Mouse (Mus musculus) kidney, postnatal 36 days (tissue): ENCODE measurements around the gene Tmem135.

Experiments
- DNase-seq, 2 experiments: peaks; one replicate each; pipeline ENCODE4 v3.0.0; 2021 to 2022; ENCODE audit warnings: mixed read lengths in 2 of 2

Gene Tmem135

DNA sequence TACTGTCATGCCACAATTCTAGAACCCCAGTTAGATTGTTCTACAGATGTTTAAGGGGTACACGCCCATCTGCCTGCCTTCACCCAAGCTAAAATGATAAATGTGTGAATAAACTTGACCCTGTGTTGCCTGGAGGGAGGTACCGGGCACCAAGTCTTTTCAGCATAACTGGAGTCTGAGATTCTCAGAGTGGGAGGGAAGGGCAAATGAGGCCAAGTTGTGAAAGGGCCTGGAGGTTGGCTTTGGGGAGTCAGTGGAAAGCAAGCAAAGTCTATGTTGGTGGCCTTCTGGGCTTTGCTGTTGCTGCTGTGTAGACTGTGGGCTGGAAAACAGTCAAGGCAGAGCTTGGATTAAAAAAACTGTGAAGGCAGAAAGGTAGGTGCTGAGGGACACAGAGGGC is 13.7 kb upstream of the Tmem135 start:
- no peak for DNase-seq

DNA sequence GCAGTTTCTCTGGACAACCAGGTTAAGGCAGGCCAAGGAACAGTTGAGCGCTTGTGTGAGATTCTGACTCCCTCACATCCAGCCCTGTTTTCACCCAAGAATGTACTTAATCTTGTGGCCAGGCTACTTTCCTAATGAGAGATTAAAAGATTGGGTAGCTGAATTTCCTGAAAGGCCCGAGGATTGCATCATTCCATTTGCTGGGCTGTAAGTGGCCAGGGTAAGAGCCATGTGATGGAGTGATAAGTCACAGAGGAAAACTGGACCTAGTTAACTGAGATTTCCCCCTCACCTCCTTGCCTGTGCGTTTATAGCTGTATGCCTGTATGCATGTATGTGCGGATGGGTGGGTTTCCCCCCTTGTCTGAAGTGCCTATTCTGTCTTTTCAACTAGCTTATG is 12.0 kb upstream of the Tmem135 start:
- DNase-seq: peak in 1 of 2 experiments; percentile 49

DNA sequence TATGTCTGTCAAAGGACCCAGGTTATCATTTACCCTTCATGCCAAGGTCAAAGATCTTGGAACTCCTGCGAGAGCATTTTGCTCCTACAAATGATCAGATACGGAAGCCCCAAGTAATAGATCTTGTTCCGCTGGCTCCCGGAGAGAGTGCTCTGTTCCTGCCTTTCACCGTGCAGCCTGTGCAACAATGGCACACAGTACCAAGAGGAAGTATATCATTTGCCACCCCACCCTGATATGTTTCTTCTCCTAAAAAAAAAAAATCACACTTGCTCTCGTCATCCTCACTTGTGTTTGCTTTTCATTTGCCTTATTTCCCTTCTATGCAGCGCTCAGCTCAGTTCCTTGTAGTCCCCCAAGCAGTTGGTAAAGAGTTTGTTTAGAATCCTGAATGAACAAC is 8.1 kb upstream of the Tmem135 start:
- DNase-seq: no peak

DNA sequence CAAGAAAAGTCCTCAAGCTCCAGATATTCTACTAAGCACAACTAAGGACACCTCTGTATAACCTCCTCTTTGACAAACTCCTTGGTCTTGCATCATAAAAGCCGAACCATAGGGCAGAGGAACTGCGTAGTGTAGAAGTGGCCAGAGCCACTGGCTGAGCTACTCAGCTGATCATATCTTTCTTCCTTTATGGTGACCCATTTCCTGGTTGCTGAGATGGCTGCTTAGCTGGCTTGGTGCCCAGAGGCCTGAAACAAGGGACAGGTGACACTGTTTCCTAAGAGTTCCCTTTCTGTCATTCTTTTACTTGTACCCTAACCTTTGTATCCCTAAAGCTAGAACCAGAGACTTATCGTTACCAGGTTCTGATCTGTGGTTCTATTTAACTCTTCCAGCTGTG is 7.3 kb upstream of the Tmem135 start:
- DNase-seq: peak; percentile 60 to 78

DNA sequence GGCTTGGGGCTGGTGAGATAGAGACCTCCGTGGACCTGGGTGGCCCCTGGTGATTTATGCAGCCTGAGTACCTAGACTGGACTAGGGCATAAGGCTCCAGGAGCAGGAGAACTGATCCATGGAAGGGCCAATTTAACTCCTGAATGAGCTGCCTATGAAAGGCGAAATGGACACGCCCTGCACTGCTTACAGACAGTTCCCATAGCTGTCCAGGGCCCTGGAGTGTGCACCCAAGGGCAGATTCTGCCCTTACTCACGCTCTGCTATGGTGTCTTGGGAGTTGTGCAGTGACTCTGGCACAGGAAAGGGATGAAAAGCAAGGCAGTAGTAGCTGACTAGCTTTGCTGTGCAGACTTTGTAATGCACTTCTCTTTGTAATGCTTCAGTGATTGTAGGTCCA is 6.3 kb upstream of the Tmem135 start:
- peak; percentile 55 to 58 for DNase-seq

DNA sequence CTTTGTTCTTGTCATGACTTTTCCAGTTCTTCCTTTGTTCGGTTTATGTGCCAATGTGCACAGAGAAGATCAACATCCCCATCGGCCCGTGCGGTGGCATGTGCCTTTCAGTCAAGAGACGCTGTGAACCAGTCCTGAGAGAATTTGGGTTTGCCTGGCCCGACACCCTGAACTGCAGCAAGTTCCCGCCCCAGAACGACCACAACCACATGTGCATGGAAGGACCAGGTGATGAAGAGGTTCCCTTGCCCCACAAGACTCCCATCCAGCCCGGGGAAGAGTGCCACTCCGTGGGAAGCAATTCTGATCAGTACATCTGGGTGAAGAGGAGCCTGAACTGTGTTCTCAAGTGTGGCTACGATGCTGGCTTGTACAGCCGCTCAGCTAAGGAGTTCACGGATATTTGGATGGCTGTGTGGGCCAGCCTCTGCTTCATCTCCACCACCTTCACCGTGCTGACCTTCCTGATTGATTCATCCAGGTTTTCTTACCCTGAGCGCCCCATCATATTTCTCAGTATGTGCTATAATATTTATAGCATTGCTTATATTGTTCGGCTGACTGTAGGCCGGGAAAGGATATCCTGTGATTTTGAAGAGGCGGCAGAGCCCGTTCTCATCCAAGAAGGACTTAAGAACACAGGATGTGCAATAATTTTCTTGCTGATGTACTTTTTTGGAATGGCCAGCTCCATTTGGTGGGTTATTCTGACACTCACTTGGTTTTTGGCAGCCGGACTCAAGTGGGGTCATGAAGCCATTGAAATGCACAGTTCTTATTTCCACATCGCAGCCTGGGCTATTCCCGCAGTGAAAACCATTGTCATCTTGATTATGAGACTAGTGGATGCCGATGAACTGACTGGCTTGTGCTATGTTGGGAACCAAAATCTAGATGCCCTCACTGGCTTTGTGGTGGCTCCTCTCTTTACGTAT is 3.3 kb upstream of the Tmem135 start:
- peak in 1 of 2 experiments; percentile 53 for DNase-seq

DNA sequence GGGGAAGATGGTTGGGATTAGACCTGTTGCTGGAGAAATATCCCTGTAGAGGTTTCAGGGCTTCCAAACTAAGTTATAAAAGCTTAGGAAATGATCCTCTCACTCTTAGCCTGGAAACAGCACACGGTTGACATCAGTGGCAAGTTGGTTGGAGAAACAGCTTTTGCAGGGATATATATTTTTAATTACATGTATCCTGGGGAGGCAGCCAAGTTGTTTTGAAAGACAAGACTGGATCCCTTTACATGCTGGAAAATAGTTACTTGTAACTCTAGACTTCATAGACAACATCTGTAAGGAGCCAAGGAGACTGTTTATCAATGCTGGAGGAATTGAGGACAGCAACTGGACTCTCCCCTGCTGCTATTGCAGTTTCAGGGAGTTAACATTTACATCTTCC is 2.0 kb upstream of the Tmem135 start:
- no peak for DNase-seq

DNA sequence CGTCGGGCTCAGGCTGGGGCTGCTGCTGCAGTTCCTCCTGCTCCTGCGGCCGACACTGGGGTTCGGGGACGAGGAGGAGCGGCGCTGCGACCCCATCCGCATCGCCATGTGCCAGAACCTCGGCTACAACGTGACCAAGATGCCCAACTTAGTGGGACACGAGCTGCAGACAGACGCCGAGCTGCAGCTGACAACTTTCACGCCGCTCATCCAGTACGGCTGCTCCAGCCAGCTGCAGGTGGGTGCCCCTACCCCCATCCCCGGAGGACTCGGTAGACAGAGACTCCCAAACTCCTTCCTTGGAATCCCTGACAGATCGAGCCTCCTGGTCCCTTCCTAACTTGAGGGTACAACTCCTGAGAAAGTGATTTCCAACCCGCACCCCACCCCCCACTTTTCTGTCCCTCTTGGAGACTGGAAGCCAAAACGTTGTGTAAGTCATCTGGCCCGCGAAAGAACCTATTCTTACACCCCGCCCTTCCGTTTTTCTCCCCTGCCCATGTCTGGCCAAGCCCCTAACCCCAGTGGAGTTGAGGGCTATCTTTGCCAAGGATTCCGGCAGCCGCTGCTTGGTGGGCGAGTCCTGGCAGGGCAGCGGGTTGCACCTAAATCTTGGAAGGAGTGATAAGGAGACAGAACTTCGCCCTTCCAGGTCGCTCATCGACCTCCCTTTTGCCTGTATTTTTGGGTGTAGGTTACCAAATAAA is 865 bp upstream of the Tmem135 start:
- DNase-seq: peak; percentile 67 to 71

DNA sequence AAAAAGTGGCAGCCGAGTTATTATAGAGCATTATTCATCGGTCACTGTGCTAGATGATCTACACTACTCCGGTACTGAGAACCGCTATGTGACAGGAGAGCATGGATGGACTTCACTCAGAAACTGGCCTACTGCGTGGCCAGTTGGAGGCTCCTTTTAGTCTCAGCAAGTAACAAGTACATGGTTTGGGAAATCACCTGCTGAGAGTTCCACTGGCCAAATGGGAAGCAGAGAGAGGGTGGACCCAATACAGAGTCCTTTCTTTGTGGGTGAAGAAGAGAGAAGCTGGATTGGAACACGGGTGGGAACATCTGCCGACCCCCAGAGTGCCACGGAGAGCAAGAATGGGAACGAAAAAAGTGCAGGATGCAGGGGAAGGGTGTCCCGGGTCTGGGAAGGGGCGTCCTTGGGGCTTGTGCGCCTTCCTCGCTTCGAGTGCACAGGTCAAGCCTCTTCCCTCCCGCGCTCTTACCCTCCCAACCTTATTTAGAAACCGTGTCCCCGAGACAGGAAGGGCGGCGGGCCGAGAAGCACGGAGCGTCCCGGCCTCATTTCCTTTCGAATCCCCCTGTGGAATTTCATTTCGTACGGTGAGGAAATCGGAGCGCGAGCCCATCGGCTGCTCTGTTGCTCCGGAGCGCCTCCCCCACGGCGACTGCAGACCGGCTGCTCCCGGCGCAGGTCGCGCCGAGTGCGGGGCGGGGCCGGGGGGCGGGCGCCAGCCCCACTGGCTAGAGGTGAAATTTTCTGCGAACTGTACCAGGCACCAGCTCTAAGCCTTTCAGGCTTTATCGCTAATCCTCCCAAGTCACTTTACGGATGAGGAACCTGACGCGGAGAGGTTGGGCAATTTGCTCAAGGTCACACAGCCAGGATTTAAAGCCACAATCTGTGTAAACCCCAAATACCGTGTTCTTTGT is 709 bp downstream of the Tmem135 start:
- peak; percentile 93 for DNase-seq

DNA sequence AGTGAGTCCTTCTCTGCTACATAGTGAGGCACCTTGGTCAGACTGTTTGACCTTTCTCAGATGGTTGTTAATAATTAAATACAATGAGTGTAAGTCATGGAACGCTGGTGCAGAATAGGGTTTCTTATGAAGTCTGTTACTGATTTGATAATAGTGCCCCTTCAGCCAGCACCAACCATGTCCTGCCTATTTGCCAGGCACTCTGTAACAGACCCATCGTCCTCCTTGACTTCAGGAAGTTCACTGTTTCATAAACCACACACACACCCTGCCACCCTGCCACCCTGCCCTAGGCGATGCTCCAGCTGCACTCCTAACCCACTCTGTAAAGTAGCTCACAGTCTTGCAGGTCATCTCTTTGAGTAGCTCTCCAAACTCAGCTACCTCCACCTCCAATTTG is 2.1 kb downstream of the Tmem135 start:
- DNase-seq: peak; percentile 66 to 73

DNA sequence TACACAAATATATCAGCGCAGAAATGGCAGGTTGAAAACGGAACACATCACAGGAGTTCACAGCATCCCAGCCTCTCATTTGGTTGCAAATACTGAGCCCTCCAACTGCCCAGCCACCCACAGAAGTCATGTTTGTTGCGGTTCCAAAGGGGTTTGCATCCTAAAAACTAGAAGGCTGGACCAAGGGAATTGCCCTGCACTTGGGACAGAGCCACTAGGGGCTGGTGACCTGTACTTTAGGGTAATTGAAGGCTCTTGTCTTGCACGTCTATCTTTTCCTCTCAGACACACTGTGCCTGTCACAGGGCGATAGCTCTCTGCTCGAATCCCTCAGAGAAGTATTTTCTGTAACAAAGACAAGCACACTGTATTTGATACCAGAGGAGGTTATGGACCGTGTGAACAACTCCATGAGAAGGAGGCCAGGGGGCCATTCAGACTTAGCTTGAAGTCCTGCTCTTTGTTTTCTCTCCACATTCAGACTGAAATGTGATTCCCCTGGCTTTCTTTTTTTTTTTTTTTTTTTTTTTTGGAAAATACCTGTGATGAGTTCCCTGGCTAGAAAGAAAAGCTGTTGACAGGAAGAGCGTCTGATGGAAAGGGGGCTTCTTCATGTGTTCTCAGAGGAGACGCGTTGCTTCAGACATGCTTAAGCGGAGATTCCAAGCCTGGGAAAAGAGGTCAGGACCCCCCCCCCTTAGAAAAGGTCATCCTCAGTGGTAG is 2.7 kb downstream of the Tmem135 start:
- no peak for DNase-seq

DNA sequence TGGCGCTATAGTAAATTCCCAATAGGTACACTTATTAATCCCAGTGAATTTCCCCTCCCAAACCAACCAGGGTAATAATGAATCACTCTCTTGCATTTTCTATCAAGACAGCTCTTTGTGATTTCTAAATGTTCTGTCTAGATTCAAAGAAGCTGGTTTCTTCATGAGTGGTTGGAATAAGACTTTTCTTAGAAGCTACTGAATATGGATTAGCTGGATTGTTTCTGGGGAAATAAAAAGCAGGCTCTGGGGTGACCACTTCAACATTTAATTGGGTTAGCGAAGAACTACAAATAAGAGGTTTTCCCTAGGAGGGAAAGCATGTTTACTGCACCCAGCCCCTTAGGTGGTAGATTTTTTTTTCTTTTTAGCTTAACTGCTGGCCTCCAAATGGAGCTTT is 3.3 kb downstream of the Tmem135 start:
- no peak for DNase-seq

DNA sequence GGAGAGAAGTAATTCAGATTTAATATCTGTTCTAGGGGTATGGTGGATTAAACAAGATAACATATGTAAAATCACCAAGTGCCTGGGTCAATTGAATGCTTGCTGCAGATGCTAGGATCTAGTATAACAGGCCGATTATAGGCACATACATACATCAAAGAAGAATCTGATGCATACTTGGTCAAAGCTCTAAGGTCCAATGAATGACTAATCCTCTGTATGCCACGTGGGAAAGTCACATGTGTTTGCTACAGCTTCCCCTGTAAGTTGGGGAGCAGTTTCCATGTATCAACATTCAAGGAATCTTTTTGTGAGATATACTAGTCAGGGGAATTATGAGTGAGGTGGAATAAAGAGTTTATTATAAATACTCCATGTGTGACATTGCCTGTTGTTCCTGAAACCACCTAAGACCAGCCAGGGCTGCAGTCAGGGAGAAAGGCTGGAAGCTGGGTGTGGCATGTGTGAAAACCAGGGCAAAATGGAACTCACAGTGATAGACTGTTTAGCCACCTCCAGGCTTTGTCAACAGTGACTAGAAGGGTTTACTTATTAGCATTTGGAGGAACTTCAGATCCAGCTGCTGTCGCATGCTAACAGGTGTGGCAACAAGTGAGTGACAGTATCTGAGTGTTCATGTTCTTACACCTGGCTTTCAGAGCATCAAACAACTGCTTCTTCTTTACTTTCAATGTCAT is 6.0 kb downstream of the Tmem135 start:
- no peak for DNase-seq

DNA sequence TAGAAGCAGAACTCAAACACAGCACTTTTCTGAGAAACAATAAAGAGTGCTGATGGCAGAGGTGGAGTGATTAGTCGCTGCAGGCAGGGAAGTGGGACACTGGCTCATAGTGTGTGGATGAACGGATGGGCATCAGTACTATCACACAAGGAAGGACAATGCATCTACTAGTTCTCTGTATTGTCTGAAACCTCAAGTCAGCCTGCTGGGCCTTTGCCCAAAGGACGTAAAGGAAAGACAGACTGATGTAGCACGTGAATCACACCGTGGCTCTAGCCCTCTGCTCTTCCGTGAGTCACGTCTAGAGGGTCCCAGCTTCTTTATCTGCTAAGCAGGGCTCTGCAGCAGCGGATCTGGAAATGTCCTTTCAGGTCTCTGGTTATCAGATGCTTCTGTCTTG is 7.6 kb downstream of the Tmem135 start:
- DNase-seq: no peak

DNA sequence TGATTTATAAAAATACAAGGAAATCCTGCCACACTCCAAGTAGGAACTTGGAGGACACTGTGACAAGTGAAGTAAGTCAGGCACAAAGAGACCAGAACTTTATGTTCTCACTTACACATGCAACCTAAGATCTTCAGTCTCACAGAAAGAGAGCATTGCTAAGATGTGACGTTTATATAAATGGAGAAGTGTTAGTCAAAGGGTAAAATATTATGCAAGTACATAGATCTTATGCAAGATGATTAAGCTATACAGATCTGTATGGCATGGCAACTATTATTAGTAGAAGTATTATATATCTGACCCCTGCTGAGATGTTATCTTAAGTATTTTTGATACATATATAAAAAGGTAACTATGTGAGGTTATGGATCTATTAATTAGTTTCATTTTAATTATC is 8.6 kb downstream of the Tmem135 start:
- no peak for DNase-seq

DNA sequence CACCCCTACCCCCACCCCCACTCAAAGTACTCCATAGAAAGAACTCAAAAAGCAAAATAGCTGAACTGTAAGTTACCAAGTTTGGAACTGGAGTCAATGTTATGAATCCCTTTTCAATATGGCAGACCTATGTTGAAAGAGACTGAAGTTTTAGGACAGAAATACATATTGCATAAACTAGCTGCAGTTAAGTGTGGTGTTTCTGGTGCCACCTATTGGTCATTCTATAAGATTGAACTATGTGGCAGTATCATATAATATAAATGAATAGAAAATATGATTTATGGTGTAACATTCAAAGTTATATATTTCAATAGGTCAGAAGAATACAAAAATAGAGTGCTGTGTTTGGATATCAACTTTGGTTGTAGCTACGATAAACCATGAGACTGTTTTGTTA is 11.2 kb downstream of the Tmem135 start:
- DNase-seq: no peak

DNA sequence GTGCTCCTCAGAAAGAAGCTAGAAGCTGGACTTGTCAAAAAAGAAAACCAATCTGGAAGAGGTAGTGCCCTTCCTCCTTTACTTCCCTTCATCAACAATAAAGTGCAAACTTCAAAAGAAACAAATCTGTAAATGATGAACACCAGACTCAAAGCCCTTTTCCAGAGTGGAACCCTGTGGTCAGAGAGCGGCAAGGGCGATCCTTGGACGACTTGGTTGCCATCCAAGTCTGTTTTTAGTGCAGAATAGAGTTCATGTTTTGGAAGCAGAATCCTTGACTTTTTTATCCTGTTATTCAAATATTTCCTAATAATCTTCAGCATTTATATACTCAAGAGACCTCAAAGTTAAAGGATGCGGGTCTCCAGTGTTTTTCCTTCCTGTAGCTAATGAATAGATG is 11.6 kb downstream of the Tmem135 start:
- DNase-seq: peak; percentile 59 to 69

DNA sequence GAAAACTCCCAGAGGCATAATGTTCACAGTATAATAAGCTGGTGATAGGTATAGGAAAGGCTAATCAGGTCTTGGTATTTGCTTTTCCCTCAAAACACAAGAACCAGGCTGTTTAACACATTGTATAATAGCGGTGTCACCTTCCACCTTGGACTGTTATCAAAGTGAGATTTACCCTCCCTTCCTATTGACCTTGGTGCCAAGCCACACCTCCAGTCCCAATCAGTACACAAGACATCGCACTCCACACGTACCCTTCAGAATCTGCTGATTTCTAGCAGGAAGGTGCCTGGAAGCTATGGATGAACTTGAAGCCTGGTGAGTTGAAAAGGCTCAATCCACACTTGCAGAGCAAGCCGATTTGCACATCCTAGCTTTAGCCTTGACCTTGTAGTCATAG is 12.2 kb downstream of the Tmem135 start:
- DNase-seq: no peak

DNA sequence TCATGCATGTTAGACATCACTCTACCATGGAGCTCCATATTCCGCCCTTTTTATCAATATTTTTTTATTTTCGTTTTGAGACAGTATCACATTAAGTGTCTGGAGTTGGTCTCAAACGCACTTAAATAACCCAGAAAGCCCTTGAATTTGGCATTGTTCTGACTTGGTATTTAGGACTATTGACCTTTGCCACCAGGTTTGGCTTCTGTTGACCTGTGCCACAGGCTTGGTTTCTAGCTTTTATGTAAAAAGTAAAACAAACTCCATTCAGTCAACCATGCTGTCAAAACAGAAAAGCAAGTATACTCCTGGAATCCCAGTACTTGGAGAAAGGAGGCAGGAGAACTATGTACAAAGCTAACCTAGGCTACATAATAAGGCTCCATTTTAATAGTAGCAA is 12.7 kb downstream of the Tmem135 start:
- DNase-seq: no peak

DNA sequence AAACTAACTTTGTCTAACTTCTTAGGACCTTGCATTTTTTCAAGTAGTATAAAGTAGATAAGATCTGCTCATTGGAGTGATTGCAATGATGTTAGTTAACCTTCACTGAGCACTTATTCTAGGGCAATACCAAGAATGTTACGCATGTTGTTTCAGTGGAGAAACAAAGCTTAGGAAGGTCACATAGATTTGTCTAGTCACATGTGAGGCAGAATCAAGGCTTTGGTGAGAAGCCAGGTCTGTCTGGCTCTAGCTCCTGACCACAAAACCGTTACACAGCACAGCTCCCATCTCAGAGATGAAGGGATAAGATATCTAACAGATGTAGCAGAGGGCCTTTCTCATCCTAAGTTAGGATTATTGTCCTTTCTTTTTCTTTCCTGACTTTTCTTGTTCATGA is 13.4 kb downstream of the Tmem135 start:
- DNase-seq: no peak

DNA sequence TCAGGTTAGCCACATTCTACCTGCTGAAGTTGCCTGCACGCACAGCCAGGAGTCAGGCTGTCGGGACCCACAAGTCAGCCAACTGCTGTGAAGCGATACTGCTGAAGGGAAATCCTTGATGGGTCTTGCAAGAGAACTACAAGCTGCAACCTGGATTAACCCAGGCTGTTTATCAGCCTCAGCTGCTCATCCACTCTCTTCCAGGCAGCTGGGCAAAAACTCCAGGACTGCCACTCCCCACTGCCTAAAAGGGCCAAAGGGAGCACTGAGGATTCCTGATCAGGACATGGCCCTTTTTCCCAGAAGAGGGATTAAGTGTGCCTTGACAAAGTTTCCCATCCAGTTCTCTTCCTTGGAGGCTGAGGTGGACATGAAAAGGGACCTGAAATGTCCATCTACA is 15.0 kb downstream of the Tmem135 start:
- no peak for DNase-seq

DNA sequence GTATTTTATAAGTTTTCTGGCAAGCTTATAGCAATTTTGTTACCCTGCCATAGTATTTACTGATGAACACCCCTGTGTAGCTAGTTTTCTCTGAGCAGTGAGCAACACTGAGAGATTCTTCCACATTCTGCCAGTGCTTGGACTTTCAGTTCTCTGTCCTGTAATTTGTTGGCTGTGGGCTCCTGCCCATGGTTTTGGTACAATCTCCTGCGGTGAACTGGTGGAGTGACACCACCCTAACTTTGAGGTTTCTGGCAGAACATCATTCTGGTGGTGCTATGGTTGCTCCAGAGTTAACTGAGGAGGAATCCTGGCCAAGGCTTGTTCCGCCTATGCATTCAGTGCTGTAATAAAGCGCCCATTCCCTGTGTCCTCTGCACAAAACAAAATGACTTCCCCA is 21.1 kb downstream of the Tmem135 start:
- no peak for DNase-seq
